Mouse (Mus musculus) MEL (cell line): ENCODE results near the gene Yif1a. TPM values are rescaled to one million over a fixed set of nuclear protein-coding genes. Genes with fewer than 3 reads are reported as not detected.

Experiments
- DNase-seq: peaks from one replicate; pipeline ENCODE4 v3.0.0; 2011; ENCODE audit warnings: low read depth, low spot score
- H3K27ac ChIP-seq: 2 replicates; pipeline ENCODE4 v1.5.1; 2012; ENCODE audit warnings: low read depth, mild to moderate bottlenecking, control low read depth, low read length, moderate library complexity; ENCODE audit not compliant: control insufficient read depth
- H3K27me3 ChIP-seq, 2 experiments: fragments of 150-350 bp in 1 of 2; sonication (generic) in 1 of 2; 2 replicates each; pipeline ENCODE4 v1.6.1; 2012; ENCODE audit warnings: low read length in 2 of 2, mild to moderate bottlenecking in 2 of 2, improper control_type of control experiment in 1 of 2, moderate library complexity in 1 of 2; ENCODE audit not compliant: insufficient read depth in 2 of 2, control insufficient read depth in 1 of 2
- H3K36me3 ChIP-seq, 2 experiments: 2 replicates each; pipeline ENCODE4 v1.6.1; 2012 to 2014; ENCODE audit warnings: low read length in 2 of 2, improper control_type of control experiment in 1 of 2, inconsistent platforms in 1 of 2, mild to moderate bottlenecking in 1 of 2; ENCODE audit not compliant: insufficient read depth in 2 of 2, control insufficient read depth in 1 of 2
- H3K4me1 ChIP-seq, 2 experiments: fragments of 150-350 bp in 1 of 2; sonication (generic) in 1 of 2; 2 replicates each; pipeline ENCODE4 v1.6.1; 2012; ENCODE audit warnings: low read length in 2 of 2, improper control_type of control experiment in 1 of 2, mild to moderate bottlenecking in 1 of 2; ENCODE audit not compliant: insufficient read depth in 2 of 2, control insufficient read depth in 1 of 2
- H3K4me3 ChIP-seq, 2 experiments: fragments of 150-350 bp in 1 of 2; sonication (generic) in 1 of 2; 2 replicates each; pipeline ENCODE4 v1.5.1; 2012; ENCODE audit warnings: low read depth in 2 of 2, low read length in 2 of 2, mild to moderate bottlenecking in 2 of 2, moderate library complexity in 2 of 2, control low read depth in 1 of 2, improper control_type of control experiment in 1 of 2; ENCODE audit not compliant: control insufficient read depth in 1 of 2, insufficient read depth in 1 of 2
- H3K79me2 ChIP-seq: 2 replicates; pipeline ENCODE4 v1.6.1; 2012; ENCODE audit warnings: mild to moderate bottlenecking, low read length, moderate library complexity; ENCODE audit not compliant: control insufficient read depth, poor library complexity, insufficient read depth
- H3K9ac ChIP-seq: 2 replicates; pipeline ENCODE4 v1.6.1; 2012; ENCODE audit warnings: low read depth, mild to moderate bottlenecking, control low read depth, low read length, moderate library complexity; ENCODE audit not compliant: control insufficient read depth, poor library complexity, severe bottlenecking
- H3K9me3 ChIP-seq: fragments of 150-350 bp; sonication (generic); replicated peaks from 2 replicates; pipeline ENCODE4 v1.6.1; 2012; ENCODE audit warnings: mild to moderate bottlenecking, low read length, improper control_type of control experiment, moderate library complexity; ENCODE audit not compliant: insufficient read depth
- CHD1 ChIP-seq: IDR thresholded peaks from 2 replicates; pipeline ENCODE4 v1.6.1; 2012; ENCODE audit warnings: low read depth, mild to moderate bottlenecking, inconsistent platforms, low read length, improper control_type of control experiment
- ETS1 ChIP-seq: IDR thresholded peaks from 2 replicates; pipeline ENCODE4 v1.6.1; 2012; ENCODE audit warnings: low read depth, mild to moderate bottlenecking, inconsistent platforms, low read length, improper control_type of control experiment, moderate library complexity
- GATA1 ChIP-seq: IDR thresholded peaks from 2 replicates; pipeline ENCODE4 v1.6.1; 2011; ENCODE audit warnings: low read depth, low read length, improper control_type of control experiment
- HCFC1 ChIP-seq: IDR thresholded peaks from 2 replicates; pipeline ENCODE4 v1.6.1; 2012; ENCODE audit warnings: low read depth, mild to moderate bottlenecking, inconsistent platforms, low read length, improper control_type of control experiment, moderate library complexity
- JUND ChIP-seq: IDR thresholded peaks from 2 replicates; pipeline ENCODE4 v1.6.1; 2011; ENCODE audit warnings: low read depth, mild to moderate bottlenecking, improper control_type of control experiment, low read length
- MAX ChIP-seq: IDR thresholded peaks from 2 replicates; pipeline ENCODE4 v1.6.1; 2011; ENCODE audit warnings: low read length, improper control_type of control experiment
- MAZ ChIP-seq: IDR thresholded peaks from 2 replicates; pipeline ENCODE4 v1.6.1; 2012; ENCODE audit warnings: low read depth, mild to moderate bottlenecking, inconsistent platforms, low read length, improper control_type of control experiment
- NRF1 ChIP-seq: IDR thresholded peaks from 2 replicates; pipeline ENCODE4 v1.6.1; 2014; ENCODE audit warnings: low read depth, mild to moderate bottlenecking, inconsistent platforms, low read length, improper control_type of control experiment, moderate library complexity; ENCODE audit not compliant: poor library complexity, insufficient read depth, severe bottlenecking
- POLR2A ChIP-seq, 2 experiments: IDR thresholded peaks; 2 replicates each; pipeline ENCODE4 v1.6.1; 2011 to 2012; ENCODE audit warnings: low read length in 2 of 2, mild to moderate bottlenecking in 2 of 2, control low read depth in 1 of 2, improper control_type of control experiment in 1 of 2, low read depth in 1 of 2, moderate library complexity in 1 of 2; ENCODE audit not compliant: control insufficient read depth in 1 of 2, insufficient read depth in 1 of 2, poor library complexity in 1 of 2
- RAD21 ChIP-seq: IDR thresholded peaks from 2 replicates; pipeline ENCODE4 v1.6.1; 2011; ENCODE audit warnings: mild to moderate bottlenecking, low read depth, low read length, improper control_type of control experiment
- UBTF ChIP-seq: IDR thresholded peaks from 2 replicates; pipeline ENCODE4 v1.6.1; 2012; ENCODE audit warnings: low read depth, mild to moderate bottlenecking, inconsistent platforms, low read length, improper control_type of control experiment, moderate library complexity, borderline replicate concordance; ENCODE audit not compliant: insufficient read depth
- USF1 ChIP-seq: IDR thresholded peaks from 2 replicates; pipeline ENCODE4 v1.6.1; 2014; ENCODE audit warnings: low read depth, mild to moderate bottlenecking, inconsistent platforms, low read length, improper control_type of control experiment, moderate library complexity
- USF2 ChIP-seq, 2 experiments: IDR thresholded peaks; 2 replicates each; pipeline ENCODE4 v1.6.1; 2011 to 2012; ENCODE audit warnings: improper control_type of control experiment in 2 of 2, low read length in 2 of 2, borderline replicate concordance in 1 of 2, inconsistent platforms in 1 of 2, low read depth in 1 of 2, mild to moderate bottlenecking in 1 of 2; ENCODE audit not compliant: insufficient read depth in 1 of 2
- ZMIZ1 ChIP-seq: IDR thresholded peaks from 2 replicates; pipeline ENCODE4 v1.6.1; 2012; ENCODE audit warnings: low read depth, mild to moderate bottlenecking, inconsistent platforms, low read length, improper control_type of control experiment, moderate library complexity
- polyA plus RNA-seq, 2 experiments: library from polyadenylated mRNA; stranded (reverse) in 1 of 2; unstranded in 1 of 2; fragments of >175 nt in 1 of 2; fragments of >200 nt in 1 of 2; gene quantifications; 2 replicates each; pipeline versions ENCODE4 v1.2.1 to v1.2.4; 2012; ENCODE audit warnings: low replicate concordance in 2 of 2, low read depth in 1 of 2; ENCODE audit not compliant: insufficient read length in 2 of 2, insufficient read depth in 1 of 2, missing spikeins in 1 of 2
- total RNA-seq: library from RNA; depleted of rRNA; stranded (reverse); fragments of 300-350 nt; gene quantifications from 2 replicates; pipeline ENCODE4 v1.2.3, GENCODE M21; 2012

Gene Yif1a
- total and polyA plus RNA-seq, 3 experiments = 54.0 to 64.3 TPM; not detected in 1

- Histone ChIP-seq H3K9me3 (no peaks in the 10 kb centered on the region), H3K4me1 (peaks cover 5 to 31% of the 10 kb centered on the region in 2 experiments), H3K9ac (peak within 1 kb of the TSS; percentile 70), H3K27ac (peak within 1 kb of the TSS; percentile 72), H3K36me3 (peaks cover 0 to 4% of the 10 kb centered on the region in 2 experiments; a peak in 1 of 4 replicates), H3K27me3 (no peaks in the 10 kb centered on the region), H3K79me2 (peaks cover 2% of the 10 kb centered on the region; the same call in 1 of the 2 replicates), H3K4me3 (peak within 1 kb of the TSS; percentile 49 to 62)
- TF ChIP-seq CHD1 = no peak
- TF ChIP-seq HCFC1 = no peak
- 0 out of 4 replicates have a peak, but pooled peaks of 1 of the 2 experiments have one; percentile 9 for TF ChIP-seq POLR2A (IDR thresholded peaks at IDR 0.05; ENCODE audit: control insufficient read depth in 1 of 2, insufficient read depth in 1 of 2, low read depth in 1 of 2, low read length in 2 of 2, poor library complexity in 1 of 2)
- 0 out of 2 replicates have a peak, but pooled peaks have one; percentile 21 for TF ChIP-seq UBTF
- no peak for TF ChIP-seq ETS1
- peak; percentile 89 for DNase-seq
Observed at GRCm38 (mm10) chr19:5067867-5068569, 20.3 kb upstream of the Yif1a start, which contains the start of gene Cd248. Gene Cd248 (plus strand): TSS chr19:5068078.

GRCm38 (mm10) chr19:5068570-5069234 is 19.6 kb upstream of the Yif1a start:
- H3K4me3 ChIP-seq = peak overlapping the region; percentile 49 to 62; a peak in 2 of 4 replicates
- peaks cover 5 to 34% of the 10 kb centered on the region in 2 experiments for H3K4me1 ChIP-seq
- H3K36me3 ChIP-seq = peaks cover 0 to 4% of the 10 kb centered on the region in 2 experiments; a peak in 1 of 4 replicates
- peak overlapping the region; percentile 70; the same call in 1 of the 2 replicates for H3K9ac ChIP-seq
- no peak for TF ChIP-seq RAD21
- TF ChIP-seq USF2 (IDR thresholded peaks at IDR 0.05; ENCODE audit: borderline replicate concordance in 1 of 2, insufficient read depth in 1 of 2, low read depth in 1 of 2, low read length in 2 of 2) = no peak
- TF ChIP-seq HCFC1 = no peak
- TF ChIP-seq ZMIZ1 = no peak
- no peak for TF ChIP-seq GATA1
- no peak for TF ChIP-seq MAX
- no peak for TF ChIP-seq USF1
- no peak for TF ChIP-seq JUND
- TF ChIP-seq NRF1 = no peak
- no peak for TF ChIP-seq MAZ
- TF ChIP-seq, all 39 proteins: peak for 0
- peaks cover 2% of the 10 kb centered on the region; the same call in 1 of the 2 replicates for H3K79me2 ChIP-seq
- H3K27me3 ChIP-seq = no peaks in the 10 kb centered on the region
- no peak for DNase-seq
- H3K27ac ChIP-seq = no peak overlapping the region
- H3K9me3 ChIP-seq = no peaks in the 10 kb centered on the region
